In genomic region chr9:27134410-27134809, GRCm38 (mm10) we compare ENCODE assay signal across 8 mouse cellular contexts. TPM values are rescaled to one million over a fixed set of nuclear protein-coding genes. Genes with fewer than 3 reads are reported as not detected.
DNase-seq lines count a peak whose midpoint lies in the region; ATAC-seq and TF ChIP-seq lines count a peak whose summit lies in the region.

No protein-coding gene starts in this region.

- no peaks in the 10 kb centered on the region for H3K9me3 ChIP-seq in forebrain, embryonic 13.5 days (replicated peaks)
- H3K9me3 ChIP-seq in forebrain, embryonic 11.5 days (ENCODE audit: control insufficient read depth, low read length) = no peaks in the 10 kb centered on the region
- H3K9me3 ChIP-seq in embryonic facial prominence, embryonic 11.5 days (replicated peaks; ENCODE audit: control insufficient read depth, low read length) = no peaks in the 10 kb centered on the region

- H3K4me1 ChIP-seq in forebrain, embryonic 13.5 days = no peaks in the 10 kb centered on the region
- 0 out of 2 replicates have a peak, but pooled peaks cover 3% of the 10 kb centered on the region for H3K4me1 ChIP-seq in forebrain, embryonic 11.5 days (replicated peaks; ENCODE audit: control insufficient read depth, insufficient read depth, low read length)
- H3K4me1 ChIP-seq in embryonic facial prominence, embryonic 11.5 days (ENCODE audit: control insufficient read depth, insufficient read depth, low read length) = no peaks in the 10 kb centered on the region

- intact Hi-C loops in left cerebral cortex, adult 2 months (cut with DNase I) = no loop called here

- no peak overlapping the region for H3K9ac ChIP-seq in forebrain, embryonic 13.5 days
- no peak overlapping the region for H3K9ac ChIP-seq in forebrain, embryonic 11.5 days (ENCODE audit: low read length)
- no peak overlapping the region for H3K9ac ChIP-seq in embryonic facial prominence, embryonic 11.5 days (replicated peaks; ENCODE audit: low read length)

- no peak overlapping the region for H3K4me2 ChIP-seq in forebrain, embryonic 13.5 days
- H3K4me2 ChIP-seq in forebrain, embryonic 11.5 days (ENCODE audit: low read depth, low read length, severe bottlenecking) = no peak overlapping the region
- no peak overlapping the region for H3K4me2 ChIP-seq in embryonic facial prominence, embryonic 11.5 days (ENCODE audit: low read depth, low read length)

- peak; percentile 86 for TF ChIP-seq CTCF in left cerebral cortex, adult 2 months (IDR thresholded peaks at IDR 0.05)

- peak; percentile 21; the same call in 1 of the 2 replicates for ATAC-seq in forebrain, embryonic 13.5 days
- ATAC-seq in forebrain, embryonic 11.5 days (replicated peaks; ENCODE audit: low FRiP score) = no peak
- ATAC-seq in embryonic facial prominence, embryonic 11.5 days (replicated peaks; ENCODE audit: insufficient number of reproducible peaks, low FRiP score, low TSS enrichment, low read depth) = no peak

- H3K36me3 ChIP-seq in forebrain, embryonic 13.5 days (ENCODE audit: poor library complexity, severe bottlenecking) = 0 out of 2 replicates have a peak, but pooled peaks cover 10% of the 10 kb centered on the region
- H3K36me3 ChIP-seq in forebrain, embryonic 11.5 days (ENCODE audit: control insufficient read depth, insufficient read depth, low read length) = peaks cover 4% of the 10 kb centered on the region; the same call in 1 of the 2 replicates
- H3K36me3 ChIP-seq in embryonic facial prominence, embryonic 11.5 days (replicated peaks; ENCODE audit: control insufficient read depth, insufficient read depth, low read depth, low read length) = no peaks in the 10 kb centered on the region

- H3K4me3 ChIP-seq in forebrain, embryonic 13.5 days = no peak overlapping the region
- H3K4me3 ChIP-seq in forebrain, embryonic 11.5 days (ENCODE audit: low read depth, low read length) = no peak overlapping the region
- no peak overlapping the region for H3K4me3 ChIP-seq in left cerebral cortex, adult 2 months
- no peak overlapping the region for H3K4me3 ChIP-seq in embryonic facial prominence, embryonic 11.5 days (ENCODE audit: low read depth, low read length)

- H3K27me3 ChIP-seq in forebrain, embryonic 13.5 days = no peaks in the 10 kb centered on the region
- no peaks in the 10 kb centered on the region for H3K27me3 ChIP-seq in forebrain, embryonic 11.5 days (ENCODE audit: control insufficient read depth, insufficient read depth, low read length)
- H3K27me3 ChIP-seq in embryonic facial prominence, embryonic 11.5 days (ENCODE audit: control insufficient read depth, insufficient read depth, low read length) = no peaks in the 10 kb centered on the region

- H3K27ac ChIP-seq in forebrain, embryonic 13.5 days = no peak overlapping the region
- no peak overlapping the region for H3K27ac ChIP-seq in forebrain, embryonic 11.5 days (ENCODE audit: low read depth, low read length)
- H3K27ac ChIP-seq in left cerebral cortex, adult 2 months = no peak overlapping the region; the same call in 1 of the 2 replicates
- no peak overlapping the region for H3K27ac ChIP-seq in embryonic facial prominence, embryonic 11.5 days (replicated peaks; ENCODE audit: low read depth, low read length)

- 78% methylated on average over 1 of the region's 1 CpGs for WGBS in forebrain, embryonic 13.5 days
- WGBS in forebrain, embryonic 11.5 days = 81% methylated on average over 1 of the region's 1 CpGs
- 81% methylated on average over 1 of the region's 1 CpGs for WGBS in embryonic facial prominence, embryonic 11.5 days

- DNase-seq in forebrain, embryonic 11.5 days (ENCODE audit: low spot score) = no peak
- peak; percentile 37 to 43 for DNase-seq in left cerebral cortex, adult 2 months (ENCODE audit: extremely low spot score in 1 of 2, low spot score in 2 of 2)
- DNase-seq in left cerebral cortex, adult 8-10 months (ENCODE audit: low spot score in 2 of 2) = no peak
- DNase-seq in ZHBTc4 (ENCODE audit: low read depth, low spot score) = peak; percentile 39
- DNase-seq in embryonic facial prominence, embryonic 11.5 days (ENCODE audit: low spot score) = peak; percentile 66
- DNase-seq in lung, postnatal 10 days = peak; percentile 55
- DNase-seq in urinary bladder, postnatal 10 days (ENCODE audit: low spot score) = no peak

RNA-seq across cellular contexts. Expression of gene Jam3, which starts 20.8 kb away (rescaled TPM):
- 113 and 123 TPM in 2 replicates for polyA plus RNA-seq in forebrain, embryonic 13.5 days (2015; fragmentation: Nextera tagmentation; extraction: Ambion mirVana)
- 168 and 176 TPM in 2 replicates for polyA plus RNA-seq in forebrain, embryonic 11.5 days (2014; fragmentation: Nextera tagmentation; extraction: Ambion mirVana)
- total RNA-seq in left cerebral cortex, adult 2 months (2021) = 10 to 100 TPM; 32.6 TPM
- total RNA-seq in left cerebral cortex, adult 8-10 months (2022) = 10 to 100 TPM; 34.7 to 44.4 (median 38.4) TPM
- polyA plus RNA-seq in embryonic facial prominence, embryonic 11.5 days (2014; fragmentation: Nextera tagmentation; extraction: Ambion mirVana) = 124 and 128 TPM in 2 replicates

Comparison
In these comparisons a context has a peak if more than half of its experiments do, and no peak if none do; other contexts are left out.
1. DNase-seq: peak in left cerebral cortex, adult 2 months (2 of 2), ZHBTc4 (single experiment), embryonic facial prominence, embryonic 11.5 days (single experiment) and lung, postnatal 10 days (single experiment); none in forebrain, embryonic 11.5 days (single experiment), left cerebral cortex, adult 8-10 months (0 of 2) and urinary bladder, postnatal 10 days (single experiment).